Mouse (Mus musculus): ENCODE measurements around the gene Upk3a. TPM values are rescaled to one million over a fixed set of nuclear protein-coding genes. Genes with fewer than 3 reads are reported as not detected.

The Upk3a gene
- polyA plus RNA-seq, 1 experiment from 2014 or later, result not detected

DNA sequence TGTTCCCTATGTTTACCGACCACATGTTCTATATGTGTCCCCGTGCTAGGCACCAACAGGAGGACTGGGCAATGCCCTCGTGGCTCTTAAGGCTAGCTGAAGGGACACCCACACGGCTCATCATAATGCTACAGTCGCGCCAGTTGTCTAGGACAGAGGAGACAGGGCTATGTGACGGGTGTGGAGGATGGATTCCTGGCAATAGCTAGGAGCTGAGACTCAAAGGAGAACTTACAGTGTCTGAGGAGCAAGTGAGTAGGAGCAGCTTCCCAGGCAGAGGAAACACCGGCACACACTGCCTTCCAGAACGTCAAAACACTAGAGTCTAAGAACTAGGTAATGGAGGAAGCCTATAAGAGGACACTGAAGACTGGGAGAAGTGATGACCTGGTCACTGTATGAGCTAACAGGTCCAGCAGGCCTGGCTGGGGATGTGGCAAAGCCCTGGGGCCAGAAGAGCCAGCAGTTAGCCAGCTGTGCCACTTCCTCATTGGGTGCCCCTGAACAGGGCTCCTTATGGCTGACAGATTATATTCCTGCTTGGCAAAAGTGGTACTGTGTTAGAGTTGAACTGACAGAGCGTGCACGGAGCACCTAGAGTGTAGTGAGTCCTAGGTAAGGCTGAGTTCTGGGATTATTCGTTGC lies 31.3 kb upstream of the Upk3a start:
- 89% methylated on average over 12 of the region's 12 CpGs for whole genome bisulfite sequencing
- no peak overlapping the region for H3K9ac ChIP-seq (ENCODE audit: low read length)

DNA sequence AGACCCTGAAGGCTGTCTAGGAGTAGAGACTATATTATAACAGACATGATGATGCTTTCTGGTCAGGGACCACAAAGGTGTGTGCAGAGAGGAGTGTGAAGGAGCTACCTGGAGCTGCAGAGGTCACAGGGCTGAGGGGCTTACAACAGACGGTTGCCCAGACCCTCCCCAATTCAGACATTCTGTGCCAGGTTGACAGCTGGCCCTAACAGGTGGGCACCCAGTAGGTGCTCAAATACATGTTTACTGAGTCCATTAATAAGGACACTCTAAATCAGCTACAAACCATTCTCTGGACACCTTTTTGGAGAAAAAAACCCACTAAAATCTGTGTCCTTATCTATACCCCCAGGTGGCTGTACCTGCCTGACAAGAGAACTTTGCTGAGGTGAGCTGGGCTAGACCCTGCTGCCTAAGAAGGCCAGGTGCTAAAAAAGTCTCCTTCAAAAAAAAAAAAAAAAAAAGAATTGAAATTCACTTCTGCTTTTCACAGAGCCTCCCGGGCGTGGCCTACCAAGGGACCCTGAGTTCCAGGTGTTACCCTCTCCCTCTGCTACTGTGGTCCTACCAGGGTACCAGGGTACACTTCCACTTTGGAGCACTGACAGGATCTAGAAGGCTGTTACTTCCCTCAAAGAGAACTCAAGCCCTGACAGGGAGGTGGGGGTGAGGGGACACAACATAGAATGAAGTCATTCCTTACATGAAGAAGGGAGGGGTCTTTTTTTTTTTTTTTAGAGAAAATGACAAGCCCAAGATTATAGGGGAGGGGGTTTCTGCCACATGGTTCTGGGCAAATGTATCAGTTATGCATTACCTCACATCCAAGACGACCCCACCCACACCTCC lies 30.5 kb upstream of the Upk3a start:
- 75% methylated on average over 4 of the region's 4 CpGs for WGBS
- no peak overlapping the region for H3K9ac ChIP-seq (ENCODE audit: low read length)

More for the DNA sequence above, 31.3 kb upstream of the Upk3a start:
- peaks cover 5% of the 10 kb centered on the region; the same call in 1 of the 2 replicates for H3K4me1 ChIP-seq (ENCODE audit: control insufficient read depth, insufficient read depth, low read length)
- H3K4me2 ChIP-seq (ENCODE audit: low read depth, severe bottlenecking), result no peak overlapping the region
- no peaks in the 10 kb centered on the region for H3K27me3 ChIP-seq (ENCODE audit: control insufficient read depth, insufficient read depth, low read length)
- H3K4me3 ChIP-seq (ENCODE audit: low read depth, low read length), result no peak overlapping the region
- ATAC-seq (ENCODE audit: insufficient number of reproducible peaks, low FRiP score, low TSS enrichment, low read depth) (no peak), DNase-seq (ENCODE audit: low spot score) (no peak)
- H3K27ac ChIP-seq (replicated peaks; ENCODE audit: low read depth, low read length), result no peak overlapping the region
- H3K36me3 ChIP-seq (ENCODE audit: control insufficient read depth, insufficient read depth, low read length), result 0 out of 2 replicates have a peak, but pooled peaks cover 2% of the 10 kb centered on the region
- H3K9me3 ChIP-seq (ENCODE audit: control insufficient read depth, low read length), result no peaks in the 10 kb centered on the region

DNA sequence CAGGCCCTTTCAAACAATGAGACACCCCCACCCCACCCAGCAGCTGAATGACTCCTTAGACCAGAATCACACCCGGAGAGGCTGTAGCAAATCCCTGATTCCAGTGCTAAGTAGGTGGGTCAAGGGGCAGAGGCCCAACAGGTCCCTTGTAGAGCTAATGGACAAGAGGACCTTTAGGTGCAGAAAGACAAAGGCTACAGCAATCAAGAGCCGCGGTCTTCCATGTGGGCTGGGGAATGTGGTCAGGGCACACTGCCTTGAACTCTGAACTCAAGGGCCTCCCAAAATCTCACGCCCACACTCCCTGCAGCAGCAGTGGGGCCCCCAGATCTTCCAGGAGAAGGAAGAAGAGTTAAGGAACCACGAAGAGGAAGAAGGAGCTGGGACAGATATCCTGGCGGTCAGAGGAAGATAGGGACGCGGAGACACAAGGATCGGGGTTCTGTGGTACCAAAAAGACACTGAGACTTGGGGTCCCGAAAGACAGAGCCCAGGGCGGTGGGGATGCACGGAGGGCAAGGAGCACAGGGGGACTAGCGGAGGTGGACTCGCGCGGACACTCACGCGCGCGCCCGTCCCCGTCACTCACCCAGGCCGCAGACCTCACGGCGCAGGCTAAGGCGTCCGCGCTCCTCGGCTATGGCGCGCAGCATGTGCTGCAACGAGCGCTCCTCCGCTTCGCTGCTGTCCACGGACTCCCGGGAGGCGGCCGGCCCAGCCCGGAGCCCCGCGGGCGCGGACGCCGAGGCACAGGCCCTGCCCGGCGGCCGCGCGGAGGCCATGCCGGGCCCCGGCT lies 29.7 kb upstream of the Upk3a start:
- Histone ChIP-seq H3K9me3 (ENCODE audit: control insufficient read depth, low read length) (no peaks in the 10 kb centered on the region), H3K4me3 (ENCODE audit: low read depth, low read length) (peak overlapping the region; percentile 75), H3K4me1 (ENCODE audit: control insufficient read depth, insufficient read depth, low read length) (peaks cover 5% of the 10 kb centered on the region; the same call in 1 of the 2 replicates), H3K27ac (replicated peaks; ENCODE audit: low read depth, low read length) (no peak overlapping the region), H3K36me3 (ENCODE audit: control insufficient read depth, insufficient read depth, low read length) (no peaks in the 10 kb centered on the region), H3K4me2 (ENCODE audit: low read depth, severe bottlenecking) (peak overlapping the region; percentile 86), H3K27me3 (ENCODE audit: control insufficient read depth, insufficient read depth, low read length) (no peaks in the 10 kb centered on the region), H3K9ac (ENCODE audit: low read length) (peak overlapping the region; percentile 91)
- ATAC-seq (ENCODE audit: insufficient number of reproducible peaks, low FRiP score, low TSS enrichment, low read depth), result peak; percentile 44; the same call in 1 of the 2 replicates
- WGBS, result 2% methylated on average over 53 of the region's 53 CpGs
- peak; percentile 62 for DNase-seq (ENCODE audit: low spot score)

More for the DNA sequence above, 30.5 kb upstream of the Upk3a start:
- no peak for ATAC-seq (ENCODE audit: insufficient number of reproducible peaks, low FRiP score, low TSS enrichment, low read depth)
- H3K4me3 ChIP-seq (ENCODE audit: low read depth, low read length), result peak overlapping the region; percentile 75
- H3K27ac ChIP-seq (replicated peaks; ENCODE audit: low read depth, low read length), result no peak overlapping the region
- H3K4me1 ChIP-seq (ENCODE audit: control insufficient read depth, insufficient read depth, low read length), result peaks cover 5% of the 10 kb centered on the region; the same call in 1 of the 2 replicates
- no peak for DNase-seq (ENCODE audit: low spot score)
- no peaks in the 10 kb centered on the region for H3K9me3 ChIP-seq (ENCODE audit: control insufficient read depth, low read length)
- 0 out of 2 replicates have a peak, but pooled peaks cover 2% of the 10 kb centered on the region for H3K36me3 ChIP-seq (ENCODE audit: control insufficient read depth, insufficient read depth, low read length)
- no peaks in the 10 kb centered on the region for H3K27me3 ChIP-seq (ENCODE audit: control insufficient read depth, insufficient read depth, low read length)
- H3K4me2 ChIP-seq (ENCODE audit: low read depth, severe bottlenecking), result peak overlapping the region; percentile 86

GRCm38 (mm10) chr15:84987874-84988825 lies 28.8 kb upstream of the Upk3a start, which contains the start of gene 5031439G07Rik:
TSS of gene 5031439G07Rik (minus strand) at chr15:84988551.
- no peaks in the 10 kb centered on the region for H3K9me3 ChIP-seq (ENCODE audit: control insufficient read depth, low read length)
- 1% methylated on average over 53 of the region's 59 CpGs for WGBS
- ATAC-seq (ENCODE audit: insufficient number of reproducible peaks, low FRiP score, low TSS enrichment, low read depth), result peak; percentile 82
- H3K4me3 ChIP-seq (ENCODE audit: low read depth, low read length), result peak within 1 kb of the TSS; percentile 75
- H3K27me3 ChIP-seq (ENCODE audit: control insufficient read depth, insufficient read depth, low read length), result no peaks in the 10 kb centered on the region
- no peak within 1 kb of the TSS for H3K27ac ChIP-seq (replicated peaks; ENCODE audit: low read depth, low read length)
- H3K36me3 ChIP-seq (ENCODE audit: control insufficient read depth, insufficient read depth, low read length), result no peaks in the 10 kb centered on the region
- peaks cover 5% of the 10 kb centered on the region; the same call in 1 of the 2 replicates for H3K4me1 ChIP-seq (ENCODE audit: control insufficient read depth, insufficient read depth, low read length)
- peak within 1 kb of the TSS; percentile 91 for H3K9ac ChIP-seq (ENCODE audit: low read length)
- H3K4me2 ChIP-seq (ENCODE audit: low read depth, severe bottlenecking), result peak within 1 kb of the TSS; percentile 86
- peak; percentile 95 for DNase-seq (ENCODE audit: low spot score)

- H3K9me3 ChIP-seq (ENCODE audit: control insufficient read depth, low read length), result no peaks in the 10 kb centered on the region
- 74% methylated on average over 3 of the region's 3 CpGs for WGBS
- H3K9ac ChIP-seq (ENCODE audit: low read length), result no peak overlapping the region
- no peak overlapping the region for H3K27ac ChIP-seq (replicated peaks; ENCODE audit: low read depth, low read length)
- no peak overlapping the region for H3K4me3 ChIP-seq (ENCODE audit: low read depth, low read length)
- ATAC-seq (ENCODE audit: insufficient number of reproducible peaks, low FRiP score, low TSS enrichment, low read depth) (no peak), DNase-seq (ENCODE audit: low spot score) (no peak)
- peaks cover 5% of the 10 kb centered on the region; the same call in 1 of the 2 replicates for H3K4me1 ChIP-seq (ENCODE audit: control insufficient read depth, insufficient read depth, low read length)
- no peaks in the 10 kb centered on the region for H3K27me3 ChIP-seq (ENCODE audit: control insufficient read depth, insufficient read depth, low read length)
- H3K4me2 ChIP-seq (ENCODE audit: low read depth, severe bottlenecking), result no peak overlapping the region
- no peaks in the 10 kb centered on the region for H3K36me3 ChIP-seq (ENCODE audit: control insufficient read depth, insufficient read depth, low read length)
These were observed 27.8 kb upstream of the Upk3a start for GRCm38 (mm10) chr15:84989098-84989497.

DNA sequence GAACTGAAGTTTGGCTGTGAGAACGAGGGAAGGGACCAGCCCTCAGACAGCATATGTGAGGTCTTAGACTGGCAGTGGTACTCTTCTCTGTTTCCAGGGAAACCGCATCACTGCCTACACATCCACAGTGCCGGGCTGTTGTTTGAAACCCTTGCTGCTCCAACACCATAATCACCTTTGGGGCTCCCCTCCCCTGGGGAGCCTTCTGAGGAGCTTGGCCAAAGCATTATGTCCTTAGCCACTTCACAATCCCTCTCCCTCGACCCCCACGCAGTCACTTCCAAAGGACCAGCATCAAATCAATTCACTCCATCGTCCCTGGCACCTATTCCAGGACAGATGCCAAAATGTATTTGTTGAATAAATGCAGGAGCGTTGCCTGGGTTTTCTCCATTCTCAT lies 27.2 kb upstream of the Upk3a start:
- peaks cover 8% of the 10 kb centered on the region; the same call in 1 of the 2 replicates for H3K4me1 ChIP-seq (ENCODE audit: control insufficient read depth, insufficient read depth, low read length)
- ATAC-seq (ENCODE audit: insufficient number of reproducible peaks, low FRiP score, low TSS enrichment, low read depth) (no peak), DNase-seq (ENCODE audit: low spot score) (no peak)
- 70% methylated on average over 7 of the region's 7 CpGs for WGBS
- H3K4me3 ChIP-seq (ENCODE audit: low read depth, low read length), result no peak overlapping the region
- H3K9me3 ChIP-seq (ENCODE audit: control insufficient read depth, low read length), result no peaks in the 10 kb centered on the region
- no peaks in the 10 kb centered on the region for H3K27me3 ChIP-seq (ENCODE audit: control insufficient read depth, insufficient read depth, low read length)
- no peak overlapping the region for H3K27ac ChIP-seq (replicated peaks; ENCODE audit: low read depth, low read length)
- no peak overlapping the region for H3K9ac ChIP-seq (ENCODE audit: low read length)
- no peak overlapping the region for H3K4me2 ChIP-seq (ENCODE audit: low read depth, severe bottlenecking)
- no peaks in the 10 kb centered on the region for H3K36me3 ChIP-seq (ENCODE audit: control insufficient read depth, insufficient read depth, low read length)

- H3K4me2 ChIP-seq (ENCODE audit: low read depth, severe bottlenecking), result no peak overlapping the region
- ATAC-seq (ENCODE audit: insufficient number of reproducible peaks, low FRiP score, low TSS enrichment, low read depth) (no peak), DNase-seq (ENCODE audit: low spot score) (no peak)
- 28% methylated on average over 6 of the region's 6 CpGs for WGBS
- no peak overlapping the region for H3K27ac ChIP-seq (replicated peaks; ENCODE audit: low read depth, low read length)
- no peak overlapping the region for H3K9ac ChIP-seq (ENCODE audit: low read length)
- no peaks in the 10 kb centered on the region for H3K36me3 ChIP-seq (ENCODE audit: control insufficient read depth, insufficient read depth, low read length)
- no peaks in the 10 kb centered on the region for H3K27me3 ChIP-seq (ENCODE audit: control insufficient read depth, insufficient read depth, low read length)
- 0 out of 2 replicates have a peak, but pooled peaks cover 4% of the 10 kb centered on the region for H3K4me1 ChIP-seq (ENCODE audit: control insufficient read depth, insufficient read depth, low read length)
- H3K9me3 ChIP-seq (ENCODE audit: control insufficient read depth, low read length), result no peaks in the 10 kb centered on the region
- H3K4me3 ChIP-seq (ENCODE audit: low read depth, low read length), result no peak overlapping the region
These were observed 22.4 kb upstream of the Upk3a start for GRCm38 (mm10) chr15:84994498-84994897.

Data from limb, embryonic 11.5 days (tissue).